Mouse (Mus musculus): ENCODE measurements around the gene Timm8a1.

- no peak for TF ChIP-seq CTCF (IDR thresholded peaks at IDR 0.05; ENCODE audit: low read depth, low read length)
- TF ChIP-seq POLR2A (IDR thresholded peaks at IDR 0.05; ENCODE audit: extremely low read depth, insufficient read depth, low read length) = no peak
Measured at GRCm38 (mm10) chrX:134541145-134541954, at the start of gene Timm8a1.
